Mouse (Mus musculus): ENCODE data around the gene Icam4.
"Not testable (repeated sequence)": the region's sequence is repeated elsewhere in the genome, so short reads cannot be mapped to it uniquely, and the experiment has no call there.

Icam4 gene

GRCm38 (mm10) chr9:21034481-21035085 is 5.4 kb downstream of the Icam4 start:
- no peak for DNase-seq (ENCODE audit: low spot score)

DNA sequence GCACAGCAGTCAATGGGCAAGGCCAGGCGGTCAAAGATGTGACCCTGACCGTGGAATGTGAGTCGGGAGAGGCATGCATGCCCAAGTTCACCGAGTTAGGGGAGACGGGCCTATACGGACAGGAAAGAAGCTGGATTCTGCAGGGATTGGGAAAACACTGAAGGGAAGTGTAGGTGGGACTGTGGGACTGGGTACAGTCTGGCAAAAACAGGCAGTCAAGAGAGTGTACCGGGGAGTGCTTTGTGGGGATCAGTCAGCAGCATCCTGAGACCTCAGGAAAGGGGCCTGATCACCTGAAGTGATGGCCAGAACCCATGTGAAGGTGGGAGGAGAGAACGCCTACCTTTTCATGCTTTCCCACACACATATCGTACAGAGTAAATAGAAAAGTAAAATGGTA is 6.4 kb downstream of the Icam4 start:
- DNase-seq (ENCODE audit: low spot score), result no peak

DNA sequence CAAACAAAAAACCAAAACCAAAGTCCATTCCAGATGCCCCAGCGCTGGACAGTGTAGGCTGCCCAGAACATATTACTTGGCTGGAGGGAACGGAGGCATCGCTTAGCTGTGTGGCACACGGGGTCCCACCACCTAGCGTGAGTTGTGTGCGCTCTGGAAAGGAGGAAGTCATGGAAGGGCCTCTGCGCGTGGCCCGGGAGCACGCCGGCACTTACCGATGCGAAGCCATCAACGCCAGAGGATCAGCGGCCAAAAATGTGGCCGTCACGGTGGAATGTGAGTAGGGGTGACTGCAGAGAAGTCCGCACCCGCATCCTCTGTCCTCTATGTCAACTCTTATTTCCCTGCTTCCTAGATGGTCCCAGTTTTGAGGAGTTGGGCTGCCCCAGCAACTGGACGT is 7.0 kb downstream of the Icam4 start:
- DNase-seq (ENCODE audit: low spot score), result no peak

DNA sequence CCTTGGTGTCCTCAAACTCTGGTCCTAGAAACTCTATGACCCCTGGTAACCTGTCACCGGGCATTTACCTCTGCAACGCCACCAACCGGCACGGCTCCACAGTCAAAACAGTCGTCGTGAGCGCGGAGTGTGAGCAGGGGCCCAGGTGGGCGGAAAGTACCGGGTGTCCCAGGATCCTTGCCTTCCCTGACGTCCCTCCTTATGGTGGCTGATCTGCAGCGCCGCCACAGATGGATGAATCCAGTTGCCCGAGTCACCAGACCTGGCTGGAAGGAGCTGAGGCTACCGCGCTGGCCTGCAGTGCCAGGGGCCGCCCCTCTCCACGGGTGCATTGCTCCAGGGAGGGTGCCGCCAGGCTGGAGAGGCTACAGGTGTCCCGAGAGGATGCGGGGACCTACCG is 7.5 kb downstream of the Icam4 start:
- no peak for DNase-seq (ENCODE audit: low spot score)

- no peak for DNase-seq (ENCODE audit: low spot score)
Measured at GRCm38 (mm10) chr9:21037481-21037891, 8.3 kb downstream of the Icam4 start.

DNA sequence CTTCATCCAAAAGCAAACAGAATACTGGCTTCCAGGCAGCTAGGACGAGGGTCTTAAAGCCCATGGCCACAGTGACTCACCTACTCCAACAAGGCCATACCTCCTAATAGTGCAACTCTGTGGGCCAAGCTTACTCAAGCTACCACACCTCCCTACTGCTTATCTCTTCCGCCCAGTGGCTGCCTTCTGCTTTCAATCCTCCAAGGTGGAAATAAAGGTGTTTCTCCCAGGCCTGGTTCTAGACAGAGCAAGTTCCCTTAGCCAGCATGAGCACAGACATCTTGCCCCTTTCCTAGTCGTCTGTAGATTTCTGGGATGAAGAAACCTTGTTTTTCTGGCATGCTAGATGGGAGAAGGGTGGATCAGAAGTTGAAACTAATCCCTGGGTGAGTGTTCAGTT is 10.6 kb downstream of the Icam4 start:
- DNase-seq (ENCODE audit: low spot score), result no peak

- no peak for DNase-seq (ENCODE audit: low spot score)
Measured at GRCm38 (mm10) chr9:21041308-21041707, 12.1 kb downstream of the Icam4 start.

DNA sequence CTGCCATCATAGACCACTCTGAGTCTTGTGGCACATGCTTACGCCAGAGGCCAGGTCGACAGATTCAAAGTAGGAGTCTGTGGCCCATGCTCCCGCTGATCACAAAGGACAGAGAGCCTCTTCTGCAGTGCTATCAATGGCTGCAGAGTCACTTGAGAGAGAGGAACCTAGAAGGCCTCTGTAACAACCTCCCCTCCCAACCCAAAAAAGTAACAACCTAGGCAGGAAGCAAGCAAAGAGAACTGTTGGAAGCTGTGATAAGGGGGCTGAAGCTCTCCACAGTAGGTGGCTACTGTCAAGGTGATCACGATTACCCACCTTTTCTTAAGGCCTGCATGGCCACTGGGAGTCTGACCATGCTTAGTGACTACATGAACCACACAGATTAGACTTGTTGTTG is 14.4 kb downstream of the Icam4 start:
- DNase-seq (ENCODE audit: low spot score), result no peak

- not testable (repeated sequence) for DNase-seq (ENCODE audit: low spot score)
Measured at GRCm38 (mm10) chr9:21044785-21045184, 15.6 kb downstream of the Icam4 start.

DNA sequence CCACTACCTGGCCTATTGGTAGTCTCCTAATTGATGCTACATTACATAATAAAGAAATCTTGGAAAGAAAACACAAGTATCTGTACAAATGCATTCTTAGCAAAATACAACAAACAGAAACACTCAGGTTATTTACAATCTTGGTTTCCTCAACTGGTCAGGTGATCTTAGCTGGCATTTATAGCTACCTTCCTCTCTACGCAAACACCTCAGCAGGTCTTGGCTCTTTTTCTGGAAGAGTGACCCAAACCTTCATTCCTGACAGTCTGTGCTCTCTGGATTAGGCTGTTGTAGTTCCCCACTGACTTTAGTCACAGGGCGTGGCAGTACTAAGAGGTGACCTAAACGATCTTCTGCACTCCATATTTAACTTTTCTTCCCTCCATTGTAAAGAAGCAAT is 16.1 kb downstream of the Icam4 start:
- no peak for DNase-seq (ENCODE audit: low spot score)

DNA sequence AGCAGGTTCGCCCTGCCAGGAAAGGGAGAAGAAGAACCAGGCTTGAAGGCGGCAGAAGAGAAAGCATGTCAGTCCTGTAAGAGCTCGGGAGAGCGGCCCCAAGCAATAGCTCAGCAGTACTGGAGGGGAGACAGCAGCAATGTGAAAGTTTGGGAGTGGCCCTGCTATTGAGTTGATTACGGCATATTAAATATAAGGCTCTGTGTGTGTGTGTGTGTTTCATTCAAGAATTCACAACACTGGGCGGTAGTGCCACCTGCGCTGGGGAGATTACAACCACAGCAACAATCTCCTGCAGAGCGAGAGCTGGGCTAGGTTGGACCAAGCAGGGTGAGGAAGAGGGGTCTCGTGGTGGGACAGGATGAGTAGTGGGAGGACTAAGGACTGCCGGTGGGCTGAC is 22.4 kb downstream of the Icam4 start:
- DNase-seq (ENCODE audit: low spot score), result no peak

GRCm38 (mm10) chr9:21062928-21063327 is 33.8 kb downstream of the Icam4 start:
- DNase-seq (ENCODE audit: low spot score), result no peak

DNA sequence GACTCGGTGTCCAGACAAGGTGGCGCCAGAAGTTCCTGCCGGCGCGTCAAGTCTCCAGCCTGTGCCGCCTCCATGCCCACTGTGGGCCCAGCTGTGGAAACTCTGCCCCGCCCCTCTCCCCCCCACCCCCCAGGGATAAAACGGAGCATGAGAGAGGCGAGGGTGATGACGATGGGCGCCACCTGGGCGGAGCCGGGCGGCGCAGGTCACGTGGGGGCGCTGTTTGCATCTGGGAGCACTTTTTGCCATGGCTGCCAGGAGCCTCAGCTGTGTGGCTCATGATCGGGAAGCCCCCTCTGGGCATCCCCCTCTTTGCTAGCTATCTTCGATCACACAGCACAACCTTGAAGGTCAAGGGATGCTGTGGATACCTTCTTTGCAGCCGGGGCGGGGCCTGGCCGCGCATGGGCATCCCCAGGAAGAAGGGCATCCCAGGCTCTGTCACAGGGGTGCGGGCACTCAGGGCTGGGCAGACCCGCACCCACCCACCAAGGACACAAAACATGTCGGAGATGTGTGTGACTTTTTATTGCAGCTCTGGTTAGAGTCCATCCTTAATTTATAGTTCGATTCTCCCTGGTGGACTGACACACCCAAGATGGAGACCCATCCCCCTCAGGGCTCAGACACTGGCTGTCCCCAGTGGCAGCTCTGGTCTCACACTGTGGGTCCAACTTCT is 38.0 kb downstream of the Icam4 start, which contains the start of gene Zglp1:
Gene Zglp1, minus strand, starts transcription at position 88 of the 679 bp plus-strand sequence.
- no peak for DNase-seq (ENCODE audit: low spot score)

DNA sequence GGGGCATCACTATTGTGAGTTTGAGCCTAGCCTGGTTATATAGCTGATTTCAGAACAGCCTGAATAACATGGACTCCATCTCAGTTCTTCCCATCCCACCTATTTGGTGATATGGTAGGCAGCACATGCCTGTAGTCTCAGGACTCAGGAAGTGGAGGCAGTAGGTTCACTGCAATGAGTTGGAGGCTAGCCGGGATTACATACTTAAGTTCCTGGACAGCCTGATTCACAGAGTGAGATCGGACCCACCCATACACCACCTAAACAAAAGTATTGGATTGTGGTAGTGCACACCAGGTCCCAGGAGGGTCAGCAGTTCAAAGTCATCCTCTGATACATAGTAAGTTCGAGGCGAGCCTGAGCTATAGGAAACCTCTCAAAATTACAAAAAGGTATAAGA is 43.5 kb downstream of the Icam4 start:
- DNase-seq (ENCODE audit: low spot score), result peak; percentile 13

DNA sequence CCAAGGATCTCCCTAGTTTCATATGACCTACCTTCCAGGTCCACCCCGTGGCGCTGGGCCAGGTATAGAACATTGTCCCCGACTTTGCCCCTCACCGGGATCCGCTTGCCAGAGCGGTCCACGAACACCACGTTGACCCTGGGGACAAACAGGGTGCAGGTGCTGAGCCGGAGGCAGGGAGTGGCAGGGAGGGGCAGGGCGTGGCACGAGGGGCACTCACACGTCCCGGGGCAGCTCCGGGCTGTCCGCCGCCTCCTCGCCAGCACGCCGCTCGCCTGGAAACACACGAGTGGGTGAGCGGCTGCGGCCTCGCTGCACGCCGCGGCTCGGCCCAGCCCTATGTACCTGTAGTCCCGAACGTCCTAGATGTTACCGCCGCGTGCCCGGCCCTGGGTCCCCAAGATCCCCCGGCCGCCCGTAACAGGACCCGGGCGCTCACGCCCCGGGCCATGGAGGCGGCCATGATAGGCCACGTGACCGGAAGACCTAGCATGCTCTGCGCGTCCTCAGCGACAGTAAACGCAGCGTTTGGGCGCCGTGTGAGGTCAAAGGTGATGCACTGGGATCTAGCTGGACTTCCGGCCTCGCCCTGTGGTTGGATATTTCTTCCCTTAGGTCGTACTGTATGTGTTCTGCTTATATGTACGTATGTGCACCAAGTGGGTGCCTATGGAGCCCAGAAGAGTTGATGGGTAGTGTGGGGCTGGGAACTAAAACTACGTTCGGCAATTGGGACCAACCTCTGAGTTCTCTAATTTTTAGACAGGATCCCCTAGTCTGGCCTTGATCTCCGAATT is 44.1 kb downstream of the Icam4 start, which contains the start of the genes Gm49373 and Fdx1l:
Gene Gm49373, minus strand, starts transcription at position 53 of the 797 bp plus-strand sequence.
Gene Fdx1l, minus strand, starts transcription at position 571 of the 797 bp plus-strand sequence.
- peak; percentile 92 for DNase-seq (ENCODE audit: low spot score)

GRCm38 (mm10) chr9:21074173-21074572 is 45.0 kb downstream of the Icam4 start:
- no peak for DNase-seq (ENCODE audit: low spot score)

DNA sequence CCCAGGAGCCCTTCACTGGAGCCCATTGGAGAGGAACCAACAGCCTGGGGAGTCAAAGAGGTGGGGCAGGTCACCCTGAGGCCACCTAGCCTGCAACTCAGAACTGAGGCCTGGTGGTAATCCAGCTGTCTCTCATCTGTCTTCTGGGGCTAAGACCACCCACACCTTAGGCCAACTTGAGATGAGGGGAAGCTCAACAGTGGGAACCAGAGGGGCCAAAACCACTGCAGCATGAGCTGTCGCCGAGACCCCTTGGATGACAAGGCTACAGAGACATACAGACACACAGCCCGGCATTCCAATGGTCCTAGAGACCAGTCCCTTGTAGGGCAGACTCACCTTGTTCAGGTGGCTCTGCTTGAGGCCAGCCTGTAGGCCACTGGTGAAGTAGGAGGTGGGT is 46.5 kb downstream of the Icam4 start:
- no peak for DNase-seq (ENCODE audit: low spot score)
